Comparison of ENCODE assay signal across 10 mouse cellular contexts in genomic region chr5:123045561-123046295, GRCm38 (mm10). TPM values are rescaled to one million over a fixed set of nuclear protein-coding genes. Genes with fewer than 3 reads are reported as not detected.
DNase-seq lines count a peak whose midpoint lies in the region; ATAC-seq lines count a peak whose summit lies in the region.
"Had no signal": no experiment of that assay in that cellular context is flagged by ENCODE, and none has a peak within 500 bp of the region (broad histone marks: within the 10 kb centered on the region; RNA-seq: fewer than 3 reads in every experiment).

No protein-coding gene starts in this region.

- H3K4me3 ChIP-seq in midbrain, embryonic 10.5 days: no peak overlapping the region
- H3K4me3 ChIP-seq in midbrain, embryonic 15.5 days: no peak overlapping the region
- H3K4me3 ChIP-seq: erythroblast, embryonic 14.5 days; neural tube, embryonic 12.5 days had no signal

- intact Hi-C loops in heart, postnatal 10 days (cut with DNase I): loop anchor here (1.0 to 2.0 kb wide), 2 partner anchors 31 to 77 kb away; partner anchors contain the start of gene Orai1
- intact Hi-C loops in left cerebral cortex, postnatal 25 days (cut with DNase I): loop anchor here (2.0 to 5.0 kb wide), 3 partner anchors 33 to 118 kb away; no protein-coding TSS in a partner anchor

- H3K4me2 ChIP-seq in midbrain, embryonic 15.5 days: no peak overlapping the region
- H3K4me2 ChIP-seq: neural tube, embryonic 12.5 days had no signal

- H3K9me3 ChIP-seq in midbrain, embryonic 10.5 days (replicated peaks): no peaks in the 10 kb centered on the region
- no peaks in the 10 kb centered on the region for H3K9me3 ChIP-seq in midbrain, embryonic 15.5 days
- H3K9me3 ChIP-seq: neural tube, embryonic 12.5 days had no signal

- no peak for ATAC-seq in midbrain, embryonic 15.5 days (replicated peaks)

- no peak overlapping the region for H3K9ac ChIP-seq in midbrain, embryonic 15.5 days
- H3K9ac ChIP-seq: neural tube, embryonic 12.5 days had no signal

- H3K36me3 ChIP-seq in midbrain, embryonic 10.5 days: no peaks in the 10 kb centered on the region
- no peaks in the 10 kb centered on the region for H3K36me3 ChIP-seq in midbrain, embryonic 15.5 days (replicated peaks)
- H3K36me3 ChIP-seq: neural tube, embryonic 12.5 days had no signal

- H3K4me1 ChIP-seq in midbrain, embryonic 10.5 days: peaks cover 22% of the 10 kb centered on the region
- H3K4me1 ChIP-seq in midbrain, embryonic 15.5 days: peaks cover 6% of the 10 kb centered on the region
- H3K4me1 ChIP-seq: neural tube, embryonic 12.5 days had no signal

- 48% methylated on average over 9 of the region's 9 CpGs for WGBS in midbrain, embryonic 10.5 days
- WGBS in midbrain, embryonic 15.5 days: 34% methylated on average over 9 of the region's 9 CpGs

- peaks cover under 1% of the 10 kb centered on the region; the same call in 1 of the 2 replicates for H3K27me3 ChIP-seq in midbrain, embryonic 10.5 days (ENCODE audit: low read depth, poor library complexity, severe bottlenecking)
- H3K27me3 ChIP-seq in midbrain, embryonic 15.5 days (replicated peaks): no peaks in the 10 kb centered on the region
- H3K27me3 ChIP-seq: neural tube, embryonic 12.5 days had no signal

- no peak overlapping the region for H3K27ac ChIP-seq in midbrain, embryonic 10.5 days (replicated peaks)
- H3K27ac ChIP-seq in midbrain, embryonic 15.5 days: no peak overlapping the region
- H3K27ac ChIP-seq: neural tube, embryonic 12.5 days had no signal

- peak; percentile 47 for DNase-seq in midbrain, embryonic 10.5 days (ENCODE audit: low spot score)
- DNase-seq in Muller cell, postnatal 12 days (ENCODE audit: inconsistent ontology term): peak; percentile 72
- peak; percentile 86 for DNase-seq in embryo, embryonic 11 days
- peak; percentile 82 to 89 for DNase-seq in heart, postnatal 10 days
- peak; percentile 31 to 54 for DNase-seq in left cerebral cortex, postnatal 25 days (ENCODE audit: low spot score in 2 of 2)
- DNase-seq in naive thymus-derived CD4-positive, alpha-beta T cell, adult 2 months (ENCODE audit: low read depth): peak; percentile 78
- DNase-seq in urinary bladder, postnatal 25 days (ENCODE audit: low spot score): peak; percentile 68

RNA-seq across cellular contexts. Expression of gene Morn3, which starts 1.1 kb away (rescaled TPM):
- 0.21 and 0.67 TPM in 2 replicates for polyA plus RNA-seq in midbrain, embryonic 10.5 days (2016; fragmentation: Nextera tagmentation; extraction: Ambion mirVana)
- polyA plus RNA-seq in midbrain, embryonic 15.5 days (2015; fragmentation: Nextera tagmentation; extraction: Ambion mirVana): 1.5 TPM in 1 of 2 replicates, not detected in the other
- not detected for total RNA-seq in heart, postnatal 10 days (2021)
- under 1 TPM in 1 of 2 experiments, not detected in 1; 0.73 TPM for total RNA-seq in left cerebral cortex, postnatal 25 days (2021)
- polyA plus RNA-seq: erythroblast, embryonic 14.5 days; neural tube, embryonic 12.5 days had no signal

RNA-seq across cellular contexts. Expression of gene Tmem120b, which starts 22.5 kb away (rescaled TPM):
- 10.3 and 10.4 TPM in 2 replicates for polyA plus RNA-seq in midbrain, embryonic 10.5 days (2016; fragmentation: Nextera tagmentation; extraction: Ambion mirVana)
- polyA plus RNA-seq in midbrain, embryonic 15.5 days (2015; fragmentation: Nextera tagmentation; extraction: Ambion mirVana): 17.1 and 23.3 TPM in 2 replicates
- total RNA-seq in heart, postnatal 10 days (2021): 10 to 100 TPM; 11.1 to 11.7 TPM
- total RNA-seq in left cerebral cortex, postnatal 25 days (2021): 10 to 100 TPM; 14.3 to 17.1 TPM

RNA-seq across cellular contexts. Expression of gene Orai1, which starts 30.9 kb away (rescaled TPM):
- 8.7 and 10.3 TPM in 2 replicates for polyA plus RNA-seq in midbrain, embryonic 10.5 days (2016; fragmentation: Nextera tagmentation; extraction: Ambion mirVana)
- polyA plus RNA-seq in midbrain, embryonic 15.5 days (2015; fragmentation: Nextera tagmentation; extraction: Ambion mirVana): 11.6 and 13.6 TPM in 2 replicates
- 10 to 100 TPM; 18.7 to 20.2 TPM for total RNA-seq in heart, postnatal 10 days (2021)
- total RNA-seq in left cerebral cortex, postnatal 25 days (2021): 10 to 100 TPM in 1 of 2 experiments, 1 to 10 TPM in 1; 8.3 to 10.3 TPM

RNA-seq across cellular contexts. Expression of gene Kdm2b, which starts 56.1 kb away (rescaled TPM):
- polyA plus RNA-seq in midbrain, embryonic 10.5 days (2016; fragmentation: Nextera tagmentation; extraction: Ambion mirVana): 77.9 and 83.9 TPM in 2 replicates
- 115 and 123 TPM in 2 replicates for polyA plus RNA-seq in midbrain, embryonic 15.5 days (2015; fragmentation: Nextera tagmentation; extraction: Ambion mirVana)
- 10 to 100 TPM; 23.1 to 23.3 TPM for total RNA-seq in heart, postnatal 10 days (2021)
- 10 to 100 TPM; 26.2 to 26.5 TPM for total RNA-seq in left cerebral cortex, postnatal 25 days (2021)
